Mouse (Mus musculus): ENCODE results near the gene Kcnq1. TPM values are rescaled to one million over a fixed set of nuclear protein-coding genes. Genes with fewer than 3 reads are reported as not detected.

The Kcnq1 gene
- polyA plus RNA-seq, 1 experiment, result not detected

DNA sequence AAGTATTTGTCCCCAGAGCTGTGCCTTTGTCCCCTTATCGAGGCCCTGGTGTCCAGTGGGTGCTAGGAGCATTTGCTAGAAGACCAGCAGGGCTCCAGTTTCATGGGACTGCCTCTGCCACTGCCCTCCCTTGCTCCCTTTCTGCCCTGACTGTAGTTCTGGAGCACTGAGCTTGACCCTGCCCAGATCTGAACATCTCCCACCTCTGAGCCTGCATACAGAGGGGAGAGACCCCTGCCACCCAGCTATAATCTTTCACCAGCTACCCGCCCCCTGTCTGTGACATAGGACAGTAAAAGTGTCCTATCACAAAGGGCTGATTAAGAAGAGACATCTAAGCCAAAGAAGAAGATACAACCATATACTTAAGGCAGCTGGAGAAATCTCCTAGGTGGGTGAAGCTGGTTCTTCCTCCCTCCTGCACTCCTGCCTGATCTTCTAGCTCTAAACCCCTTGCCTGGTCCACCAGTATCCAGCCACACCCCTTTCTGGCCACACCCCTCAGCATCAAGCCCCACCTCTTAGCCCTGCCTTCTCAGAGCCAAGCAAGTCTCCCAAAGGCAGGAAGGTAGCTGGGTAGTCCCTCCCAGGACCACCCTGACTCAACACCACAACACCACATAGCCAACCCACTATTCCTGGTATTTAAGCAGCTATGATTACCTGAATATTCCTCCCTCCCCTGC, 322.8 kb downstream of the Kcnq1 start:
- H3K4me1 ChIP-seq, result no peaks in the 10 kb centered on the region
- no peaks in the 10 kb centered on the region for H3K36me3 ChIP-seq (replicated peaks; ENCODE audit: low read length)
- TF ChIP-seq FLI1 (IDR thresholded peaks at IDR 0.05; ENCODE audit: low read length) (no peak), GATA1 (IDR thresholded peaks at IDR 0.05; ENCODE audit: borderline replicate concordance, low read length) (no peak)
- no peak overlapping the region for H3K4me3 ChIP-seq (replicated peaks)
- peaks cover 92% of the 10 kb centered on the region for H3K27me3 ChIP-seq (replicated peaks)
- H3K9me3 ChIP-seq, result no peaks in the 10 kb centered on the region

DNA sequence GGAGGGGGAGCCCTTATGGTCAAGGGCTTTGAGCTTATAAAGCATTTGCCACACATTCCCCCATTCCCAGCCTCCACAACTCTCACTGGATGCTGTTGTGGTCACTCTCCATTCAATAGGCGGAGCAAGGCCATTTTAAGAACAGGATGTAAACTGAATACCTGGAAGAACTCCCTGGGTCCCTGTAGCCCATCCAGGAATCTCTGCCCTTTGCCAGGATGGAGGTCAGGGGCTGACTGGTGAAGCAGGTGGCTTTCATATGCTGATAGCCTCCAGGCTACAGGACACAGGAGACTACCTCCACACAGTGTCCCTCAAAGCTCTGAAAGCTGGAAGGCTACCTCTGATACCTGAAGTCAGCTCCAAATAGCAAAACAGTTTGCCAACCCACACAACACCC, 326.5 kb downstream of the Kcnq1 start:
- Histone ChIP-seq H3K27me3 (replicated peaks) (peaks cover 94% of the 10 kb centered on the region), H3K4me1 (no peaks in the 10 kb centered on the region), H3K36me3 (replicated peaks; ENCODE audit: low read length) (no peaks in the 10 kb centered on the region), H3K9me3 (no peaks in the 10 kb centered on the region), H3K4me3 (replicated peaks) (no peak overlapping the region)
- TF ChIP-seq GATA1 (IDR thresholded peaks at IDR 0.05; ENCODE audit: borderline replicate concordance, low read length) (no peak), FLI1 (IDR thresholded peaks at IDR 0.05; ENCODE audit: low read length) (no peak)

GRCm38 (mm10) chr7:143433331-143433730, 327.2 kb downstream of the Kcnq1 start:
- H3K9me3 ChIP-seq, result no peaks in the 10 kb centered on the region
- H3K4me3 ChIP-seq (replicated peaks), result no peak overlapping the region
- TF ChIP-seq FLI1 (IDR thresholded peaks at IDR 0.05; ENCODE audit: low read length) (no peak), GATA1 (IDR thresholded peaks at IDR 0.05; ENCODE audit: borderline replicate concordance, low read length) (no peak)
- peaks cover 93% of the 10 kb centered on the region for H3K27me3 ChIP-seq (replicated peaks)
- no peaks in the 10 kb centered on the region for H3K4me1 ChIP-seq
- H3K36me3 ChIP-seq (replicated peaks; ENCODE audit: low read length), result no peaks in the 10 kb centered on the region

GRCm38 (mm10) chr7:143437231-143437893, 331.2 kb downstream of the Kcnq1 start:
- no peaks in the 10 kb centered on the region for H3K36me3 ChIP-seq (replicated peaks; ENCODE audit: low read length)
- no peaks in the 10 kb centered on the region for H3K4me1 ChIP-seq
- TF ChIP-seq FLI1 (IDR thresholded peaks at IDR 0.05; ENCODE audit: low read length), result no peak
- H3K27me3 ChIP-seq (replicated peaks), result peaks cover 93% of the 10 kb centered on the region
- no peak overlapping the region for H3K4me3 ChIP-seq (replicated peaks)
- no peaks in the 10 kb centered on the region for H3K9me3 ChIP-seq

- H3K4me1 ChIP-seq, result no peaks in the 10 kb centered on the region
- H3K27me3 ChIP-seq (replicated peaks), result peaks cover 94% of the 10 kb centered on the region
- no peak overlapping the region for H3K4me3 ChIP-seq (replicated peaks)
- TF ChIP-seq FLI1 (IDR thresholded peaks at IDR 0.05; ENCODE audit: low read length), result no peak
- TF ChIP-seq GATA1 (IDR thresholded peaks at IDR 0.05; ENCODE audit: borderline replicate concordance, low read length), result no peak
- no peaks in the 10 kb centered on the region for H3K36me3 ChIP-seq (replicated peaks; ENCODE audit: low read length)
- no peaks in the 10 kb centered on the region for H3K9me3 ChIP-seq
These were observed 331.9 kb downstream of the Kcnq1 start for GRCm38 (mm10) chr7:143437894-143438581.

GRCm38 (mm10) chr7:143438965-143439364, 332.8 kb downstream of the Kcnq1 start:
- no peaks in the 10 kb centered on the region for H3K36me3 ChIP-seq (replicated peaks; ENCODE audit: low read length)
- no peaks in the 10 kb centered on the region for H3K9me3 ChIP-seq
- no peaks in the 10 kb centered on the region for H3K4me1 ChIP-seq
- peaks cover 94% of the 10 kb centered on the region for H3K27me3 ChIP-seq (replicated peaks)
- TF ChIP-seq FLI1 (IDR thresholded peaks at IDR 0.05; ENCODE audit: low read length) (no peak), GATA1 (IDR thresholded peaks at IDR 0.05; ENCODE audit: borderline replicate concordance, low read length) (no peak)
- H3K4me3 ChIP-seq (replicated peaks), result no peak overlapping the region

- no peaks in the 10 kb centered on the region for H3K36me3 ChIP-seq (replicated peaks; ENCODE audit: low read length)
- H3K4me1 ChIP-seq, result peaks cover 6% of the 10 kb centered on the region
- H3K27me3 ChIP-seq (replicated peaks), result peaks cover 91% of the 10 kb centered on the region
- no peak overlapping the region for H3K4me3 ChIP-seq (replicated peaks)
- no peaks in the 10 kb centered on the region for H3K9me3 ChIP-seq
- TF ChIP-seq GATA1 (IDR thresholded peaks at IDR 0.05; ENCODE audit: borderline replicate concordance, low read length), result no peak
- TF ChIP-seq FLI1 (IDR thresholded peaks at IDR 0.05; ENCODE audit: low read length), result no peak
These were observed 338.4 kb downstream of the Kcnq1 start for GRCm38 (mm10) chr7:143444580-143444954.

- H3K9me3 ChIP-seq, result no peaks in the 10 kb centered on the region
- peaks cover 93% of the 10 kb centered on the region for H3K27me3 ChIP-seq (replicated peaks)
- peaks cover 6% of the 10 kb centered on the region for H3K4me1 ChIP-seq
- H3K36me3 ChIP-seq (replicated peaks; ENCODE audit: low read length), result no peaks in the 10 kb centered on the region
- H3K4me3 ChIP-seq (replicated peaks), result no peak overlapping the region
- TF ChIP-seq GATA1 (IDR thresholded peaks at IDR 0.05; ENCODE audit: borderline replicate concordance, low read length) (no peak), FLI1 (IDR thresholded peaks at IDR 0.05; ENCODE audit: low read length) (no peak)
These were observed 338.9 kb downstream of the Kcnq1 start for GRCm38 (mm10) chr7:143444955-143445648.

DNA sequence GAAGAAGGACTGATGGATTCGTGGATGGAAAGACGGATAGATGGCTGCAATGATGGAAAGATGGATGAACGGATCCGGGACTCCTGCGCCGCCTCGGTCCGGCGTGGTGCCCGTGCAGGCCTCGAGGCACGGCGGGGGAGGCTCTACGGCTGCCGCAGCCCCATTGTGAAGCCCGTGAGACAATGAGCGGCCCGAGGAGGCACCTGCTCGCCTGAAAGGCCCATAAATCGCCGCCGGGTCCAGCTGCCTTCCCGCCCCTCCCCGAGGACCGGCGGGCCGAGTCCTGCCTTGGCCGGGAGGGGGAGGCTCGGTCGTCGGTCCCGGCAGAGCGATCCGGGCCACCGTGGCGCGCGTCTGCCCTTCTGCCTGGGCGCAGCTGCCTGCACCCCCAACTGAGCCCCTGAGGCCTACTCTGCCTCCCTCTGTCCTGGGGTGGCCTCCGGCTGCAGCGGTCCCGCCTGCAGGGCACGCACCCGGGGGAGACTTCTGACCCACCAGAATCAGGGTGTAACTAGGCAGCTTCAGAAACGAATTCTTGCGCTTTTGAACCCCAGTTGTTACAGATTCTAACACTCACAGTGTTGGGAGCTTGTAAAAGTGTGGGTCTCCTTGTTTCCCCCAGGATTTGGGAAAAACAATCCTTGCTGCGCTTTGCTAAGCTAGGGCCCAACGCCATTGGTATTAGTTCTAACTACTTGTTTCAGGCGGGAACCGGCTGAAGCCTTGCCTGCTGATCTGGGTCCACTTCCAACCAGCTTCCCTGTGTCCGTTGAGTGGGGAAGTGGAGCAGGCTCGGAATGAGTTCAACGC, 339.7 kb downstream of the Kcnq1 start:
- TF ChIP-seq FLI1 (IDR thresholded peaks at IDR 0.05; ENCODE audit: low read length) (no peak), GATA1 (IDR thresholded peaks at IDR 0.05; ENCODE audit: borderline replicate concordance, low read length) (no peak)
- H3K9me3 ChIP-seq, result no peaks in the 10 kb centered on the region
- H3K4me3 ChIP-seq (replicated peaks), result no peak overlapping the region
- no peaks in the 10 kb centered on the region for H3K36me3 ChIP-seq (replicated peaks; ENCODE audit: low read length)
- H3K4me1 ChIP-seq, result peaks cover 6% of the 10 kb centered on the region
- H3K27me3 ChIP-seq (replicated peaks), result peaks cover 89% of the 10 kb centered on the region
